Mouse (Mus musculus) hindbrain, embryonic 14.5 days (tissue): Measurements from ENCODE around the gene A630001G21Rik. TPM values are rescaled to one million over a fixed set of nuclear protein-coding genes. Genes with fewer than 3 reads are reported as not detected.

Experiments used
- ATAC-seq: fragments of 200-750 bp; cut with Nextera tagmentation; 2 replicates; pipeline ENCODE4 v1.8.0; 2017; ENCODE audit warnings: moderate number of reproducible peaks, mild to moderate bottlenecking, moderate TSS enrichment, moderate library complexity; ENCODE audit not compliant: low FRiP score
- DNase-seq: peaks from one replicate; pipeline ENCODE4 v3.0.0-alpha.2; 2015; ENCODE audit warnings: low spot score
- H3K27ac ChIP-seq: fragments of 300-500 bp; sonication (generic); 2 replicates; pipeline ENCODE4 v1.5.1; 2014; ENCODE audit warnings: mild to moderate bottlenecking, moderate library complexity
- H3K27me3 ChIP-seq: fragments of 300-500 bp; sonication (generic); 2 replicates; pipeline ENCODE4 v1.6.1; 2014; ENCODE audit warnings: mild to moderate bottlenecking, low read length, mixed read lengths; ENCODE audit not compliant: control insufficient read depth, insufficient read depth
- H3K36me3 ChIP-seq: fragments of 300-500 bp; sonication (generic); replicated peaks from 2 replicates; pipeline ENCODE4 v1.6.1; 2014; ENCODE audit not compliant: control insufficient read depth, insufficient read depth
- H3K4me1 ChIP-seq: fragments of 300-500 bp; sonication (generic); replicated peaks from 2 replicates; pipeline ENCODE4 v1.6.1; 2014; ENCODE audit warnings: antibody characterized with exemption, low read length, mixed read lengths; ENCODE audit not compliant: control insufficient read depth, insufficient read depth
- H3K4me2 ChIP-seq: fragments of 300-500 bp; sonication (generic); replicated peaks from 2 replicates; pipeline ENCODE4 v1.6.1; 2014; ENCODE audit warnings: mild to moderate bottlenecking, moderate library complexity
- H3K4me3 ChIP-seq: fragments of 300-500 bp; sonication (generic); replicated peaks from 2 replicates; pipeline ENCODE4 v1.5.1; 2014; ENCODE audit warnings: mild to moderate bottlenecking, low read length
- H3K9ac ChIP-seq: fragments of 300-500 bp; sonication (generic); 2 replicates; pipeline ENCODE4 v1.6.1; 2014
- H3K9me3 ChIP-seq: fragments of 300-500 bp; sonication (generic); 2 replicates; pipeline ENCODE4 v1.6.1; 2016; ENCODE audit warnings: low read length; ENCODE audit not compliant: control insufficient read depth
- WGBS: fragments of 180-500 bp; shearing (Covaris S2); extraction: QIAGEN DNeasy Blood & Tissue Kit; methylation state at CpG from one replicate; pipeline ENCODE4 v1.1.7; 2014; 5-methylcytosine and 5-hydroxymethylcytosine counted together
- polyA plus RNA-seq: library from polyadenylated mRNA; unstranded; fragments of >200 nt; fragmentation: Nextera tagmentation; extraction: Ambion mirVana; gene quantifications from 2 replicates; pipeline ENCODE4 v1.2.1, GENCODE M21; 2014

The A630001G21Rik gene
- polyA plus RNA-seq, 1 experiment from 2014 or later, result 0.19 TPM

GRCm38 (mm10) chr1:85697721-85698493 lies 80.5 kb downstream of the A630001G21Rik start:
- H3K27me3 ChIP-seq, result no peaks in the 10 kb centered on the region
- H3K27ac ChIP-seq, result no peak overlapping the region
- WGBS, result 91% methylated on average over 4 of the region's 4 CpGs
- no peaks in the 10 kb centered on the region for H3K9me3 ChIP-seq
- H3K9ac ChIP-seq, result no peak overlapping the region
- H3K36me3 ChIP-seq, result no peaks in the 10 kb centered on the region
- H3K4me3 ChIP-seq, result no peak overlapping the region
- H3K4me2 ChIP-seq, result no peak overlapping the region
- H3K4me1 ChIP-seq, result no peaks in the 10 kb centered on the region
- DNase-seq, result no peak
- ATAC-seq, result no peak

- Histone ChIP-seq H3K36me3 (no peaks in the 10 kb centered on the region), H3K4me1 (no peaks in the 10 kb centered on the region), H3K27me3 (no peaks in the 10 kb centered on the region), H3K9me3 (no peaks in the 10 kb centered on the region), H3K4me3 (no peak overlapping the region), H3K4me2 (no peak overlapping the region), H3K27ac (no peak overlapping the region), H3K9ac (no peak overlapping the region)
- ATAC-seq (no peak), DNase-seq (no peak)
- 72% methylated on average over 3 of the region's 3 CpGs for WGBS
These were observed 82.8 kb downstream of the A630001G21Rik start for GRCm38 (mm10) chr1:85695646-85696045.

- no peak overlapping the region for H3K4me2 ChIP-seq
- WGBS, result 86% methylated on average over 3 of the region's 3 CpGs
- H3K4me3 ChIP-seq, result no peak overlapping the region
- H3K9me3 ChIP-seq, result no peaks in the 10 kb centered on the region
- H3K27ac ChIP-seq, result no peak overlapping the region
- no peak for DNase-seq
- no peaks in the 10 kb centered on the region for H3K4me1 ChIP-seq
- H3K27me3 ChIP-seq, result no peaks in the 10 kb centered on the region
- ATAC-seq, result no peak
- no peak overlapping the region for H3K9ac ChIP-seq
- no peaks in the 10 kb centered on the region for H3K36me3 ChIP-seq
These were observed 85.2 kb downstream of the A630001G21Rik start for GRCm38 (mm10) chr1:85693280-85693679.

- H3K27me3 ChIP-seq, result no peaks in the 10 kb centered on the region
- no peaks in the 10 kb centered on the region for H3K36me3 ChIP-seq
- no peak overlapping the region for H3K9ac ChIP-seq
- H3K27ac ChIP-seq, result no peak overlapping the region
- no peak overlapping the region for H3K4me3 ChIP-seq
- no peaks in the 10 kb centered on the region for H3K4me1 ChIP-seq
- WGBS, result 77% methylated on average over 1 of the region's 1 CpGs
- no peaks in the 10 kb centered on the region for H3K9me3 ChIP-seq
- ATAC-seq, result no peak
- DNase-seq, result no peak
- no peak overlapping the region for H3K4me2 ChIP-seq
These were observed 86.2 kb downstream of the A630001G21Rik start for GRCm38 (mm10) chr1:85692281-85692680.

- Histone ChIP-seq H3K4me1 (no peaks in the 10 kb centered on the region), H3K27me3 (no peaks in the 10 kb centered on the region), H3K4me3 (no peak overlapping the region), H3K9me3 (no peaks in the 10 kb centered on the region), H3K36me3 (no peaks in the 10 kb centered on the region), H3K27ac (no peak overlapping the region), H3K4me2 (no peak overlapping the region), H3K9ac (no peak overlapping the region)
- DNase-seq, result no peak
- no peak for ATAC-seq
- WGBS, result 90% methylated on average over 3 of the region's 3 CpGs
These were observed 87.9 kb downstream of the A630001G21Rik start for GRCm38 (mm10) chr1:85690544-85690943.

- no peak overlapping the region for H3K4me2 ChIP-seq
- 80% methylated on average over 5 of the region's 5 CpGs for WGBS
- H3K27me3 ChIP-seq, result no peaks in the 10 kb centered on the region
- H3K9me3 ChIP-seq, result no peaks in the 10 kb centered on the region
- ATAC-seq (no peak), DNase-seq (no peak)
- H3K4me3 ChIP-seq, result no peak overlapping the region
- H3K9ac ChIP-seq, result no peak overlapping the region
- no peaks in the 10 kb centered on the region for H3K4me1 ChIP-seq
- no peak overlapping the region for H3K27ac ChIP-seq
- H3K36me3 ChIP-seq, result no peaks in the 10 kb centered on the region
These were observed 91.1 kb downstream of the A630001G21Rik start for GRCm38 (mm10) chr1:85687346-85687745.

GRCm38 (mm10) chr1:85686666-85687065 lies 91.8 kb downstream of the A630001G21Rik start:
- no peaks in the 10 kb centered on the region for H3K36me3 ChIP-seq
- H3K4me2 ChIP-seq, result no peak overlapping the region
- no peaks in the 10 kb centered on the region for H3K9me3 ChIP-seq
- DNase-seq, result no peak
- H3K4me3 ChIP-seq, result no peak overlapping the region
- H3K27me3 ChIP-seq, result no peaks in the 10 kb centered on the region
- no peak for ATAC-seq
- H3K4me1 ChIP-seq, result no peaks in the 10 kb centered on the region
- WGBS, result 77% methylated on average over 5 of the region's 5 CpGs
- H3K27ac ChIP-seq, result no peak overlapping the region
- no peak overlapping the region for H3K9ac ChIP-seq

- H3K4me1 ChIP-seq, result no peaks in the 10 kb centered on the region
- no peaks in the 10 kb centered on the region for H3K27me3 ChIP-seq
- no peak for DNase-seq
- 74% methylated on average over 4 of the region's 4 CpGs for WGBS
- no peak overlapping the region for H3K4me3 ChIP-seq
- no peak overlapping the region for H3K27ac ChIP-seq
- H3K9me3 ChIP-seq, result no peaks in the 10 kb centered on the region
- H3K9ac ChIP-seq, result no peak overlapping the region
- H3K4me2 ChIP-seq, result no peak overlapping the region
- no peak for ATAC-seq
- no peaks in the 10 kb centered on the region for H3K36me3 ChIP-seq
These were observed 98.2 kb downstream of the A630001G21Rik start for GRCm38 (mm10) chr1:85680226-85680625.
